Mouse (Mus musculus): ENCODE measurements around the gene Fmn2. TPM values are rescaled to one million over a fixed set of nuclear protein-coding genes. Genes with fewer than 3 reads are reported as not detected.

Gene Fmn2
- total RNA-seq, 1 experiment from 2014 or later = 5.0 TPM

GRCm38 (mm10) chr1:174665116-174665515 lies 163.5 kb downstream of the Fmn2 start:
- DNase-seq = no peak

DNA sequence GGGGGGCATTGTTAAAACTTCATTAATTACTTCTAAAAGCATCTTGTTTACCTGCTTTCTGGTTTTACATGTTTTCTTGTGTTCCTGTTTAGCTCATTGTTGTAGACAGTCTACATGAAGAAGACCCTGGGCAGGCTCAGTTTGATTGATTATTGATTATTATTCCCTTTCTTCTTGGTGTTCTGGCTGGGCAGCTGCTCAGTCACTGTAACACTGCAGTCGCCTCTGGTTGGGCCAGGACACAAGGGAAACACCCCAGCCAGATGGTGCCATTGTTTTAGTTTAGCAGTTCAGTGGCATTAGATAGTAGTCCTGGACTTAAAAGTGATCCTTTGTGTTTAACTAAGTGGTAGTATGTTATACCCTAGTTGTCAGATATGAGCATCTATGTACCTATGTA lies 167.5 kb downstream of the Fmn2 start:
- DNase-seq = no peak

DNA sequence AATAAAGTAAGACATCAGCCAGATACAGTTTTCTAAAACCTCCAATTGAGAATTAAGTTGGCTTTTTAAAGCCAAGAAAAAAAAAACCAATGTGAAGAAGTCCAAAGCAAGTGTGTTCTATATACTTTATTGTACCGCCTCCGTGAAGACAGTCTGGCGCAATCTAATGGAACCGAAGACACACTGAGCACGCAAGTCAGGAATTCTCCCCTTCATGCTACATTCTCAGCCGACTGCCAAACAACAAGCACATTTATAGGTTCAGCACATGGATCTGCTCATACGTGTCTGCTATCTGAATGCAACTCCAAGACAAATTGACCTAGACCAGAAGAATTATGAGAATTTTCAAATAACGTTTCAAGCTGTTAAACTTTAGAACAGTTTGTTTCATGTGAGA lies 169.2 kb downstream of the Fmn2 start:
- DNase-seq = no peak

GRCm38 (mm10) chr1:174674586-174674985 lies 173.0 kb downstream of the Fmn2 start:
- DNase-seq = peak; percentile 7

DNA sequence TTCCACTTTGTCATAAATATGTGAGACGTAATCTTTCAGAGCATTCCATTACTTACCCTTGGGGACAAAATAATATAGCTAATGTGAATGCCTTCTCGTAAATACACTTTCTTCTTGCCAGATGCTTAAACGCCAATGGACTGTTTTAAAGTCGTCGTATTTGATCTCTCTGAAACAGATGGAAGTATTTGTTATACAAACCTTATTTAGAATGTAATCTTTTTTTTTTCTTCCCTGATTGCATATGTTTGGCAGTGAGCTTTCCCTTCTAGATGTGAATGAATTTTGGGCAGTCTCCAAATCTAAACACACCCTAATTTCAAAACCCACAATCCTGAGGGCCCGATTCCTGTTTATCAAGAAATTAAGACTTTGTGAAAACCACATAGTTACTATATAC lies 173.7 kb downstream of the Fmn2 start:
- DNase-seq = no peak

- no peak for DNase-seq
These were observed 174.6 kb downstream of the Fmn2 start for GRCm38 (mm10) chr1:174676187-174676586.

GRCm38 (mm10) chr1:174677211-174677610 lies 175.6 kb downstream of the Fmn2 start:
- DNase-seq = no peak

- DNase-seq = no peak
These were observed 187.7 kb downstream of the Fmn2 start for GRCm38 (mm10) chr1:174689301-174689700.

DNA sequence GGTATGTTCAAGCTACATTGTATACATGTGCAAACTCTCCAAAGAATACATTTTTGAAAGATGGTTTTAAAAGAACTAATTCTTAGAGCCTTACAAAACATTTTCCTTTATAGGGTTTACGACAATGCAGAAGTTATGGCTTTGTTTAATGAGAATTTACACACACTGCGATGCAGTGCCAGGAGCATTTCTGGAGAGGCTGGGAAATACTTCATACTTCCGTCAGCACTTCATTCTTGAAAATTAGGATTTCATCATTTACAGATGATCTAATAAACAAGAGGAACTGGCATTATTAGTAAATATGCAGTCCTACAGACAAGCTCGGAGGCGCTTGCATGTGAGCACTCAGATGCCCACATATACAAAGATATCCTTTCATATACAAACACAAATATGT lies 199.2 kb downstream of the Fmn2 start:
- DNase-seq = no peak

DNA sequence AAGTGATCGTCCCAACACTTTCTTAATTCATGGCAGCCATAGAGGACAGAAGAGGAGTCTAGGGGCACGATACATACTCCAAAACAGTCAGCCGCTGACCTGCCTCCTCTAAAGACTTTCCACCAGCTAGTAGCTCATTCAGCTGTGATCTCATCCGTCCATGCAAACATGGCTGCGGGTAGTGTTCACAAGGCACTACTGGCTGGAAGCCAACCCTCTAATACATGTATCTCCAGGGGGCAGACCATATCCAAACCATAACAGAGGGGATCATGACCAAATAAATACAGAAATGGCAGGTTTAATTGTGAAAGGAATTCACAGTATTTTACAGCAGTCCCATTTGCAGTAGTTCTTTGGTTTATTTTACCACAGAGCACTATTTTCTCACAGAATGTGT lies 200.2 kb downstream of the Fmn2 start:
- no peak for DNase-seq

GRCm38 (mm10) chr1:174703909-174704308 lies 202.3 kb downstream of the Fmn2 start:
- DNase-seq = no peak

GRCm38 (mm10) chr1:174719729-174720458 lies 218.3 kb downstream of the Fmn2 start:
- no peak for DNase-seq

DNA sequence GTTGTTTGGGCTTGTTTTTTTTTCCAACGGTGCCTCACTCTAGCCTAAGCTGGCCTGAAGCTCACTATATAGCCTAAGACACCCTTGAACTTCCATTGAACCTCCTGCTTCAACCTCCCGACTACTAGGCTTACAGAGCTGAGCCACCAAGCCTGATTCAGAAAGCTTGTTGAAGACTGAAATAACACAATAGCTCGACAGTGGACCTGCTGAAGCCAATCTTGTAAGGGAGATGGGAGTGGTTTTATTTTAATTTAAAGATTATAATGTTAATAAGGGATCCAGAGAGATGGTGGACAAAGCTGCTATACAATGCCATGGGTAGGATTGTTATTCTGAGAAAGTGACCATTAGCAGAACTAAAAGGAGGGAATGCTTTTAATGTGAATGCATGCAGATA lies 227.1 kb downstream of the Fmn2 start:
- DNase-seq = no peak

DNA sequence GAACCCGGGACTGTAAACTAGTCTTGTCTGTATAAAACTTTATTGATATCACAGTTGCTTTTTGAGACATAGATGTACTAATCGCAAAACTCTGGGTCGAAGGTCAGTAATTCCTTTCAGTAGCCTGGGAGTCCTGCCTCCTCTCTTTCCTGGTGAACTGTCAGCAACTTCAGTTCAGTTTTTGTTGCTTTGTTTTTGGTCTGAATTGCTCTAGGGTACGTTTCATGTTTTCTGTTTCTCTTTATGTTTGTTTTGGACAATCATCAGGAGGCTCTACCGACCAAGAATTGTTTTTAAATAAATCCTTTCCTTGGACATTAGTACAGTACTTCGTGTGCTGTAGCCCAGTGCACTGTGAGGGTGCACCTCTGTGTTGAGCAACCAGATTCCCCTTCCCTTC lies 231.1 kb downstream of the Fmn2 start:
- DNase-seq = no peak

DNA sequence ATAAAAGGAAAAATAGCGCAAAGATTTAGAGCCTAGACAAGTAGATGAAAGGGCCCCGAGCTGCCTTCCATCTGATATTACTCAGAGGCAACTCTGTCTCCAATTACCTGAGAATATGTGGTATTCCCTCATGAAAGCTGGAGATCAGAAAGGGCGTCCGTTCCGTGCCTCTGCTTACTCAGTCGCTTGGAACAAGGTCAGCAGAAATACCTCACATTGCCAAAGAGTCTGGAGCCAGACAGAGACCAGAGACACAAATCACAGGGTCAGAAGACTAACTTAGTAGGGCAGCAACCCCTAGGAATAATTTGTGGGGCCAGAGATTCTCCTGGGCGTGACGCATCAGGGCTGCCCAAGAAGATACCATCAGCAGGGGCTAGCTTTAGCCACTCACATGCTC lies 237.3 kb downstream of the Fmn2 start:
- no peak for DNase-seq

DNA sequence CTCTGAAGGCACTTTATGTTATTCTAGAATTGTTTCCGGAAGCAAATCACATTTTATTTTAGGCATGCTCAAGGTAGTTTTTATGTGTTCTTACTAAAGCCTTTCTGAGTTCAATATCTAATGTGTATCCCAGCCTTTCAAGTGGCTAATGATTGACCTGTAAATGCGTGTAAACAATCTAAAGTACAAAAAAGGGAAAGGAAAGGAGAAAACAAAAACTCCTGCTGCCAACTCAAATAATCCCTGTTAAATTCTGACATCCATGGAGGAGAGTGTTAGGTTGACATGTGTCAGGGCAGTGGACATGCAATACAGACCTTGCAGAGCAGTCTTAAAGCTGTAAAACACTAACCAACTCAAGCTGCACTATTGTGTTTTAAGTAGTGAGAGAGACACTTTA lies 241.0 kb downstream of the Fmn2 start:
- no peak for DNase-seq

GRCm38 (mm10) chr1:174748520-174748919 lies 246.9 kb downstream of the Fmn2 start:
- no peak for DNase-seq

- DNase-seq = no peak
These were observed 249.4 kb downstream of the Fmn2 start for GRCm38 (mm10) chr1:174750893-174751461.

DNA sequence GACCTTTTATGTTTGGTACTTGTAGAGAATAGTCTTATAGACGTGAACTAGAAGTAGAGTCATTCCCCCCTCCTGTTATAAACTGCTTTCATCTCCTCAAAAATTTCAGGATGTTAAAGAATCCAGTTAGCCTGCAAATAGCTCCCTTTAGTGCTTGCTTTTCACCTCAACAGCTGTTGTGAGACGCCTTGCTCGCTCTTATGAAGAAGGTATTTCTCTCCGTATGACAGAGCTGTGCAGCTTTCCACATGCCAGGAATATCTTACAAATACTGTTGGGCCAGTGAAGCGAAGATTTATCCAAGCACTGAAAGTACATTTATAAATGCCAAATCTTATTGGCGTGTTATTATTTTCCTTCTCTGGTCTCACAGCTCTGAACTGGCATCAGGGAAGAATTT lies 257.7 kb downstream of the Fmn2 start:
- DNase-seq = no peak

DNA sequence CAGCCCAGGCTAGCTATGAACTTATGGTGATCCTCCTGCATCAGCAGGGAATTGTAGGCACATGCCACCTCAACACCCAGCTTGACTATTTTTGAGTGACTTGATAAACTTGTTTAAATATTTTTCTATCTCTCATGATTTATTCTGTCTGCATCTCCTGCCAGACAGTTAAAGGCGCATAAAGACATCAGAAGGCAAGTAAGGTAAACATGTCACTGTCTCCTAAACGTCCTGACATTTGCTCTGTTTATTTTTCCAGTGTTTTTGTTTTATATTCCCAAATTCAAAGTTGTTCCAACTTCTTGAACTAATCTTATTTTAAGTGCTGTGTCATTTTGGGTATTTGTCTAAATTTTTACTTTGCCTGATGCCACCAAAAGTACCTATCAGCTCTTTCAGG lies 264.1 kb downstream of the Fmn2 start:
- DNase-seq = no peak

DNA sequence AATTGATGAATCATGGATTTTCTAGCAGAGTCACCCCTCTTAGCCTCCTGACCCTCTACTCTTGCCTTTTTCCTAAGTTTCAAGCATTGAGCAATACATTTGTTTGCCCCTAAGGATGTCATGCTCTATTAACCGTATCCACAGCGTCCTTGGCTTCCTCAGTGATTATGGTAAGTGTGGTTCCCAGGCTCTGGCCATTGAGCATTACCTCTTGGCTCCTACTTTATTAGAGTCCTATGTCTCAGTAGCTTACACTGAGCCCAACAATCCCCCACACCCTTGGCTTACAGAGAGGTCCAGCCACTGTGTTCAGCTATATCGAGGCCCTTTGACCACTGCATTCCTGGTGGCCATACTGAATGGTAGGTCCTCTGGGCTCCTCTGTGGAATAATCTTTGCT lies 265.2 kb downstream of the Fmn2 start:
- DNase-seq = no peak

DNA sequence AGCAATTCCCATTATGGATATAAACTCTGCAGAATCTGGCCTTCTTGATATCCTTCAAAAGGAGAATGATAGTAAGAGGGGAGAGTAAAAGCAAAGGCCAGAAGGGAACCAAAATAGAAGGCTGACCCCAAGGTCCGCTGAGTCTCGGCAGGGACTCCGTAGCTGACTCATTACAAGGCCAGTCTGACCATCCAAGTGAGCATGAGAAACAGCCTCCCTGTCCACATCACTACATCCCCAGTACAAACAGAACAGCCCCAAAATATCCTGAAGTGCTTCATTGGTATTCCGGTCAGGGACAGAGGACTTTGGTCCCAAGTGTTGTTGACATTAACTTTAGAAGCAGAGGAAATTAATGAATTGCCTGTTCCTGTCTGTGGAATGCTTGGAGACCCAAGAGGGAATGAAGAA lies 270.3 kb downstream of the Fmn2 start:
- DNase-seq = peak; percentile 2

DNA sequence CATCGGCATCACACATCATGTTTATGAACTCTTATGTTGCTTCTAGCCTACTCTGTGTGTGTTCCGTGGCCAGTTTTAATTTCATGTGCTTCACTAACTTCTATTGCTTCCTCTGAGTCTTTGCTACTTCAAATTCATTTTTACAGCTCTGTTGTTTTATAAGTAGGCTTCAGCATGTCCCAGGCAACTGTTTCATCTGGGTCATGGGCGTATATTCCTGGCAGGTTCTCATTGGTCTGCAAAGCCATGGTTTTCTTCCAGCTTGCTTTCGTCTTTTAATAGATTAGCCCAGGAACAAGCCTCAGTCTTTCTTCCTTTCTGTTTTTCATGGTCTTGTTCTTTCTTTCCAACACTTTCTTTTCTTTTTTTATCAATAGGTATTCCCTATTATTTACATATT lies 279.4 kb downstream of the Fmn2 start:
- DNase-seq = no peak

DNA sequence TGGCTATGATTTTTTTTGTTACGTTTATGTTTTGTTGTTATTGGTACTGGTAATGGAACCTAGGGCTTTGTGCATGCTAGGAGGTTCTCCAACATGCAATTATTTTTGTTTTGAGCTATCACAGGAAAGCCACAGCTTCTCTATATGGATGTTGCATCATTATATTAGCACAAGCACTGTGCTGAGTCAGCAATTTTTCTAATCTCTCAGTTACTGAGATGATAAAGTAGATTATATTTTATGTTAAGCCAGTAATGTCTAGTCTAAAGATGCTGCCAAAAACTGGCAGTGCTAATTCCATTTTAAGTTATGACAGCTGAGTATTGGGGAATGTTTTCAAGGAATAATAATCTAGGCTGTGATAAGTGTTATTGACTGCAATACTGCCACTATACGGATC lies 287.0 kb downstream of the Fmn2 start:
- no peak for DNase-seq

GRCm38 (mm10) chr1:174811846-174812245 lies 310.2 kb downstream of the Fmn2 start:
- DNase-seq = no peak

All from adrenal gland, postnatal 25 days (tissue).